In the genomic region with DNA sequence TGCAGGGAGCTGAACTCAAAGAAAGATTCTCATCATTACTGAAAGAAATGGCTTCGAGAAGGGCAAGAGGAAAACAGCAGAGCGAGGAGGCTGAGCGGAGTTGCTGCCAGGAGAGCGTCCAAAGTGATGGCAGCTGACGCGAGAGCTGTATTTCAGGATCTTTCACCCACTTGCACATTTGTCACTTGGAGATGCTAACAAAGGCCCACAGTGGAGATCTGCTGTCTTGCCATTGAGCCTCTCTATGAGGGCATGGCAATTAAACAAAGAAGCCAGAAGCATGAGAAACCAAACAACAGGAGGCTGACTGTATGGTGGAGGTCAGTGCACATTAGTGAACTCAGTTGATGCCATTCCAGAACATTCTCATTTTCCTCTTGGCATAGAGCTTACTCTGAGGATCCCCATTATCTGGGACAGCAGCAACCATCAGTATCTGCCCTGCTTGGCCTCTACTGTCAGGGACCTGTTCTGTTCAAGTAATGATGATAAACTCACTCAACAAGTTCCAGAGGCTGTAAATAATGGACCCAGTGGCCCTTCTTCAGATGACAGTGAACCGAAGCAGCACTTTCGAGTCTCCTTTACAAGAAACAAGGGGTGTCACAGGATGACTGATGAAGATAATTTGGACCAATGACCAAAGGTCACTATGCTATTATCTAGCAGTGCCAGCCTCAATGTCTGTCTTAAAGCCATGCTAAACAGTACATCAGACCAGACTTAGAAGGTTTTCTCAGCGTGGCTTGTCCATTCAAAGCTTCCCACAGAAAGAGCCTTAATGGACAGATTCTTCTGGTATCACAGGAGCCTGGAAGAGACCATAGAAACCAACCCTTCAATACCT, we compare ENCODE assay signal across 15 mouse cellular contexts. TPM values are rescaled to one million over a fixed set of nuclear protein-coding genes. Genes with fewer than 3 reads are reported as not detected.
A peak's percentile ranks its signal among the peaks of the same experiment; 100 is the strongest.
DNase-seq lines count a peak whose midpoint lies in the region; ATAC-seq and TF ChIP-seq lines count a peak whose summit lies in the region.
"Had no signal": no experiment of that assay in that cellular context is flagged by ENCODE, and none has a peak within 500 bp of the region (broad histone marks: within the 10 kb centered on the region; RNA-seq: fewer than 3 reads in every experiment).

No protein-coding gene starts in this region.

- no peak overlapping the region for H3K4me3 ChIP-seq in heart, embryonic 10.5 days
- H3K4me3 ChIP-seq in heart, embryonic 11.5 days (ENCODE audit: low read depth, low read length), result no peak overlapping the region
- no peak overlapping the region for H3K4me3 ChIP-seq in cortical plate, adult 2 months (ENCODE audit: insufficient read depth, low read length)
- H3K4me3 ChIP-seq in hindbrain, embryonic 10.5 days, result no peak overlapping the region
- H3K4me3 ChIP-seq in neural tube, embryonic 14.5 days (ENCODE audit: low read depth, low read length), result no peak overlapping the region
- H3K4me3 ChIP-seq: embryonic facial prominence, embryonic 12.5 days; gastrocnemius, adult 2 months; limb, embryonic 12.5 days had no signal

- DNase-seq in heart, embryonic 10.5 days (ENCODE audit: low spot score), result peak; percentile 46
- peak; percentile 37 for DNase-seq in hindbrain, embryonic 10.5 days (ENCODE audit: low spot score)
- DNase-seq in lung, postnatal 25 days (ENCODE audit: low spot score), result no peak
- DNase-seq in thymus, postnatal 4 days, result no peak
- DNase-seq: gastrocnemius, adult 2 months; kidney, postnatal 25 days; lung, embryonic 14.5 days had no signal

- H3K9ac ChIP-seq in heart, embryonic 11.5 days (ENCODE audit: low read depth, low read length), result no peak overlapping the region
- no peak overlapping the region for H3K9ac ChIP-seq in neural tube, embryonic 14.5 days (replicated peaks; ENCODE audit: low read depth, low read length)
- H3K9ac ChIP-seq: embryonic facial prominence, embryonic 12.5 days; limb, embryonic 12.5 days; lung, embryonic 14.5 days had no signal

- H3K4me2 ChIP-seq in heart, embryonic 11.5 days, result no peak overlapping the region
- no peak overlapping the region for H3K4me2 ChIP-seq in neural tube, embryonic 14.5 days (ENCODE audit: low read depth, low read length)
- H3K4me2 ChIP-seq: embryonic facial prominence, embryonic 12.5 days; limb, embryonic 12.5 days; lung, embryonic 14.5 days had no signal

- 71% methylated on average over 9 of the region's 9 CpGs for WGBS in heart, embryonic 10.5 days
- WGBS in heart, embryonic 11.5 days (ENCODE audit: insufficient replicate concordance), result 74% methylated on average over 9 of the region's 9 CpGs
- WGBS in hindbrain, embryonic 10.5 days, result 61% methylated on average over 9 of the region's 9 CpGs
- 31% methylated on average over 9 of the region's 9 CpGs for WGBS in neural tube, embryonic 14.5 days

- H3K27me3 ChIP-seq in heart, embryonic 10.5 days (ENCODE audit: insufficient read depth, poor library complexity, severe bottlenecking), result no peaks in the 10 kb centered on the region
- no peaks in the 10 kb centered on the region for H3K27me3 ChIP-seq in heart, embryonic 11.5 days (ENCODE audit: control insufficient read depth, insufficient read depth, low read length)
- peaks cover 10% of the 10 kb centered on the region; the same call in 1 of the 2 replicates for H3K27me3 ChIP-seq in hindbrain, embryonic 10.5 days (ENCODE audit: insufficient read depth, poor library complexity, severe bottlenecking)
- no peaks in the 10 kb centered on the region for H3K27me3 ChIP-seq in neural tube, embryonic 14.5 days (ENCODE audit: control insufficient read depth, insufficient read depth, low read length)
- H3K27me3 ChIP-seq: embryonic facial prominence, embryonic 12.5 days; limb, embryonic 12.5 days had no signal

- H3K4me1 ChIP-seq in heart, embryonic 10.5 days, result no peaks in the 10 kb centered on the region
- no peaks in the 10 kb centered on the region for H3K4me1 ChIP-seq in heart, embryonic 11.5 days (ENCODE audit: control insufficient read depth, insufficient read depth, low read length)
- peaks cover 6% of the 10 kb centered on the region; the same call in 1 of the 2 replicates for H3K4me1 ChIP-seq in cortical plate, adult 2 months (ENCODE audit: control insufficient read depth, insufficient read depth, low read length)
- H3K4me1 ChIP-seq in hindbrain, embryonic 10.5 days (replicated peaks), result peaks cover 22% of the 10 kb centered on the region
- peaks cover 5% of the 10 kb centered on the region; the same call in 1 of the 2 replicates for H3K4me1 ChIP-seq in neural tube, embryonic 14.5 days (ENCODE audit: control insufficient read depth, insufficient read depth, low read length)

- H3K27ac ChIP-seq in heart, embryonic 10.5 days, result no peak overlapping the region
- H3K27ac ChIP-seq in heart, embryonic 11.5 days (ENCODE audit: low read depth, low read length), result no peak overlapping the region
- H3K27ac ChIP-seq in cortical plate, adult 2 months (ENCODE audit: insufficient read depth, low read length), result peak overlapping the region; percentile 43
- peak overlapping the region; percentile 45; the same call in 1 of the 2 replicates for H3K27ac ChIP-seq in hindbrain, embryonic 10.5 days
- H3K27ac ChIP-seq in neural tube, embryonic 14.5 days (ENCODE audit: low read depth, low read length), result no peak overlapping the region
- H3K27ac ChIP-seq: embryonic facial prominence, embryonic 12.5 days; gastrocnemius, adult 2 months; limb, embryonic 12.5 days; stomach, postnatal 0 days had no signal

- H3K36me3 ChIP-seq in heart, embryonic 10.5 days, result no peaks in the 10 kb centered on the region
- H3K36me3 ChIP-seq in heart, embryonic 11.5 days (ENCODE audit: control insufficient read depth, insufficient read depth, low read length), result no peaks in the 10 kb centered on the region
- no peaks in the 10 kb centered on the region for H3K36me3 ChIP-seq in hindbrain, embryonic 10.5 days
- no peaks in the 10 kb centered on the region for H3K36me3 ChIP-seq in neural tube, embryonic 14.5 days (ENCODE audit: control insufficient read depth, insufficient read depth, low read length)
- H3K36me3 ChIP-seq: embryonic facial prominence, embryonic 12.5 days; limb, embryonic 12.5 days had no signal

- H3K9me3 ChIP-seq in heart, embryonic 10.5 days, result no peaks in the 10 kb centered on the region
- H3K9me3 ChIP-seq in heart, embryonic 11.5 days (replicated peaks; ENCODE audit: control insufficient read depth, low read length), result no peaks in the 10 kb centered on the region
- no peaks in the 10 kb centered on the region for H3K9me3 ChIP-seq in hindbrain, embryonic 10.5 days
- H3K9me3 ChIP-seq in neural tube, embryonic 14.5 days (ENCODE audit: control insufficient read depth, low read length), result no peaks in the 10 kb centered on the region
- H3K9me3 ChIP-seq: embryonic facial prominence, embryonic 12.5 days; limb, embryonic 12.5 days had no signal

- TF ChIP-seq POLR2A in cortical plate, adult 2 months (IDR thresholded peaks at IDR 0.05; ENCODE audit: extremely low read depth, insufficient read depth, low read length), result peak; percentile 36; the same call in 1 of the 2 replicates

- TF ChIP-seq CTCF in cortical plate, adult 2 months (IDR thresholded peaks at IDR 0.05; ENCODE audit: extremely low read depth, insufficient read depth, low read length), result no peak

- no peak for ATAC-seq in heart, embryonic 11.5 days (replicated peaks; ENCODE audit: insufficient number of reproducible peaks, low FRiP score, low TSS enrichment)
- ATAC-seq in neural tube, embryonic 14.5 days (ENCODE audit: low read depth), result peak; percentile 69; the same call in 1 of the 2 replicates
- no peak for ATAC-seq in inflammation-experienced regulatory T-cells, adult 6 months
- ATAC-seq: CD4-positive, CD25-positive, alpha-beta regulatory T cell, adult 4 months had no signal

RNA-seq across cellular contexts. Expression of a gene that starts 31.2 kb away (rescaled TPM):
- polyA plus RNA-seq in heart, embryonic 10.5 days (2016; fragmentation: Nextera tagmentation; extraction: Ambion mirVana), result not detected in 2 replicates
- not detected in 2 replicates for polyA plus RNA-seq in heart, embryonic 11.5 days (2014; fragmentation: Nextera tagmentation; extraction: Ambion mirVana)
- 1.0 and 1.1 TPM in 2 replicates for polyA plus RNA-seq in cortical plate, adult 2 months (2012; rRNA removed)
- polyA plus RNA-seq in hindbrain, embryonic 10.5 days (2016; fragmentation: Nextera tagmentation; extraction: Ambion mirVana), result 0.07 and 0.15 TPM in 2 replicates
- 0.17 and 0.21 TPM in 2 replicates for polyA plus RNA-seq in neural tube, embryonic 14.5 days (2014; fragmentation: Nextera tagmentation; extraction: Ambion mirVana)
- polyA plus RNA-seq in inflammation-experienced regulatory T-cells, adult 6 months (2017; shearing (Covaris generic)), result not detected
- polyA plus RNA-seq: CD4-positive, CD25-positive, alpha-beta regulatory T cell, adult 4 months; limb, embryonic 12.5 days; lung, embryonic 14.5 days had no signal

Comparison
In these comparisons a context has a peak if more than half of its experiments do, and no peak if none do; other contexts are left out.
1. DNase-seq: peak in heart, embryonic 10.5 days (single experiment) and hindbrain, embryonic 10.5 days (single experiment); none in lung, postnatal 25 days (single experiment) and thymus, postnatal 4 days (single experiment).
2. H3K27ac ChIP-seq: peak in cortical plate, adult 2 months (single experiment) and hindbrain, embryonic 10.5 days (single experiment); none in heart, embryonic 10.5 days (single experiment), heart, embryonic 11.5 days (single experiment) and neural tube, embryonic 14.5 days (single experiment).